Mouse (Mus musculus) neural tube, embryonic 11.5 days (tissue): ENCODE results near the gene 1110059E24Rik. TPM values are rescaled to one million over a fixed set of nuclear protein-coding genes. Genes with fewer than 3 reads are reported as not detected.

Source experiments
- ATAC-seq: fragments of 200-750 bp; cut with Nextera tagmentation; 2 replicates; pipeline ENCODE4 v1.8.0; 2017; ENCODE audit warnings: moderate number of reproducible peaks, mild to moderate bottlenecking, moderate TSS enrichment, moderate library complexity; ENCODE audit not compliant: insufficient read depth, low FRiP score, low TSS enrichment
- DNase-seq: peaks from one replicate; pipeline ENCODE4 v3.0.0-alpha.2; 2015; ENCODE audit warnings: low spot score
- H3K27ac ChIP-seq: fragments of 300-500 bp; sonication (generic); 2 replicates; pipeline ENCODE4 v1.5.1; 2014; ENCODE audit warnings: low read depth, mild to moderate bottlenecking, low read length
- H3K27me3 ChIP-seq: fragments of 300-500 bp; sonication (generic); 2 replicates; pipeline ENCODE4 v1.6.1; 2014; ENCODE audit warnings: mild to moderate bottlenecking, low read length, mixed read lengths; ENCODE audit not compliant: control insufficient read depth, insufficient read depth
- H3K36me3 ChIP-seq: fragments of 300-500 bp; sonication (generic); 2 replicates; pipeline ENCODE4 v1.6.1; 2014; ENCODE audit warnings: mild to moderate bottlenecking, low read length, moderate library complexity, mixed read lengths; ENCODE audit not compliant: control insufficient read depth, insufficient read depth
- H3K4me1 ChIP-seq: fragments of 300-500 bp; sonication (generic); 2 replicates; pipeline ENCODE4 v1.6.1; 2014; ENCODE audit warnings: low read length, mixed read lengths; ENCODE audit not compliant: control insufficient read depth, insufficient read depth
- H3K4me2 ChIP-seq: fragments of 300-500 bp; sonication (generic); 2 replicates; pipeline ENCODE4 v1.6.1; 2014; ENCODE audit warnings: low read depth, mild to moderate bottlenecking, moderate library complexity
- H3K4me3 ChIP-seq: fragments of 300-500 bp; sonication (generic); 2 replicates; pipeline ENCODE4 v1.5.1; 2014; ENCODE audit warnings: low read depth, low read length
- H3K9ac ChIP-seq: fragments of 300-500 bp; sonication (generic); 2 replicates; pipeline ENCODE4 v1.6.1; 2014; ENCODE audit warnings: mild to moderate bottlenecking, low read length
- H3K9me3 ChIP-seq: fragments of 300-500 bp; sonication (generic); 2 replicates; pipeline ENCODE4 v1.6.1; 2016; ENCODE audit warnings: low read length; ENCODE audit not compliant: control insufficient read depth
- WGBS: fragments of 180-500 bp; shearing (Covaris S2); extraction: QIAGEN DNeasy Blood & Tissue Kit; methylation state at CpG from one replicate; pipeline ENCODE4 v1.1.7; 2014; 5-methylcytosine and 5-hydroxymethylcytosine counted together
- polyA plus RNA-seq: library from polyadenylated mRNA; unstranded; fragments of >200 nt; fragmentation: Nextera tagmentation; extraction: Ambion mirVana; gene quantifications from 2 replicates; pipeline ENCODE4 v1.2.1, GENCODE M21; 2014

Gene 1110059E24Rik
- 68.2 and 73.4 TPM in 2 replicates for polyA plus RNA-seq

DNA sequence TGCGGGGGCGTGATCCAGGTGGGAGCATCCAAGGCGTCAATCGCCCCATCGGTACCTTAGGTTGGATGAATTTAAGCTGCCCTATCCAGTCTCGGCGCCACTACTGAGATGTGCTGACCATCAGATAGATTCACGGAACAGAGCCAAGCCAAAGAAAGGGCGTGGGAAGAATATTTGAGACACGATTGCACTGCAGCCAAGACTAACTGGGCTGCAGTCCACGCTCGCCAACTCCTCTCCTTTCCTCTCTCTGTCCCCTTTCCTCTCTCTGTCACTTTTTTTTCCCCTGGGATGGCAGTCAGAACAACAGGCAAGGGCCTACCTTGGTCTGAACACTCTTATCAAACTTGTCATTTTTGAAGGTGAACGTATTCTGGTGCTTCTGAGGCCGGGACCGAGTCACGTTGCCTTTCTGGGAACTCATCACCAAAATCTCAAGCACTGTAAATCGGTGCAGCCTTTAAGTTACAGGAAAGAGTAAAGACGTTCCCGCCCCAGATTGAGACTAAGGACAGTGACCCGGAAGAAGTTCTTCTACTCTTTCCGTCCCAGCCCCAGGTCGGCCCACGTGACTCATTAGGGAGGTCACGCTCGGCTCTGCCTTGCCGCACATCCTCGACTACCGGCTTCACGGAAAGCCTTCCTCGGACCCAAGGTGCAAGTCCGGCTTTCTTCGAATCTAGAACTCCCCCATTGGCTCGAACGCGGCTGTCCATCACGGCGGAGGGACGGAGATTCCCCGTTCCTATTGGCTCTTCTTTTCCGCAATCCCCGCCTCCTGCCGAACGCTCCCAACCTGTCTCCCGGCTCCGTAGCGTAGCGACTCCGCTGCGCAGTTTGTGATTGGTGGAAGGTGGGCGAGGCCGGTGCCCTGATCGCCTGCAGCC, at the start of gene 1110059E24Rik:
1110059E24Rik (minus strand) TSS at position 692 of the 887 bp plus-strand sequence.
- peak within 1 kb of the TSS; percentile 73 for H3K4me2 ChIP-seq
- ATAC-seq (peak; percentile 99), DNase-seq (peak; percentile 97)
- no peaks in the 10 kb centered on the region for H3K36me3 ChIP-seq
- 6% methylated on average over 52 of the region's 52 CpGs for WGBS
- peaks cover 12% of the 10 kb centered on the region; the same call in 1 of the 2 replicates for H3K4me1 ChIP-seq
- H3K9ac ChIP-seq, result peak within 1 kb of the TSS; percentile 95
- H3K4me3 ChIP-seq, result peak within 1 kb of the TSS; percentile 92
- no peaks in the 10 kb centered on the region for H3K9me3 ChIP-seq
- H3K27ac ChIP-seq, result peak within 1 kb of the TSS; percentile 99
- H3K27me3 ChIP-seq, result no peaks in the 10 kb centered on the region

GRCm38 (mm10) chr19:21680986-21681385, 28.2 kb upstream of the 1110059E24Rik start:
- Histone ChIP-seq H3K9me3 (no peaks in the 10 kb centered on the region), H3K27me3 (no peaks in the 10 kb centered on the region), H3K9ac (no peak overlapping the region), H3K4me1 (no peaks in the 10 kb centered on the region), H3K27ac (no peak overlapping the region), H3K36me3 (peaks cover 2% of the 10 kb centered on the region; the same call in 1 of the 2 replicates), H3K4me3 (no peak overlapping the region), H3K4me2 (no peak overlapping the region)
- DNase-seq (no peak), ATAC-seq (no peak)
- 96% methylated on average over 10 of the region's 10 CpGs for WGBS

DNA sequence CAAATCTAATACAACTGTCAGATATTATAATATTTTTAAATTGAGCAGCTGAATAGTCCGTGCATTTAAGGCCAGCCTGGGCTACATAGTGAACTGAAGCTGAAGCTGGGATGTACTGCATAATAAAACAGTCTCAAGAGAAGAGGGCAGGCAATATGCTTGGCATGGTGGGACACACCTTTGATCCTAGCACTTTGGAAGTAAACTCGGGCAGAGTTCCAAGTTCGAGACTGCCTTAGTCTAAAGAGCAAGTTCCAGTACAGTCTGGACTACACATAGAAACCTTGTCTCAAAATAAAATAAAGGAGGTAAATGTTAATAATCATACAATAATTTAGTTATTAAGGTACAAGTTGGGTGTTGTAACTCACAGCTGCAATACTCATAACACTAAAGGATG, 27.3 kb upstream of the 1110059E24Rik start:
- ATAC-seq, result no peak
- no peak overlapping the region for H3K4me3 ChIP-seq
- no peak overlapping the region for H3K27ac ChIP-seq
- DNase-seq, result no peak
- no peaks in the 10 kb centered on the region for H3K4me1 ChIP-seq
- H3K9ac ChIP-seq, result no peak overlapping the region
- peaks cover 2% of the 10 kb centered on the region; the same call in 1 of the 2 replicates for H3K36me3 ChIP-seq
- 98% methylated on average over 3 of the region's 3 CpGs for WGBS
- H3K9me3 ChIP-seq, result no peaks in the 10 kb centered on the region
- no peaks in the 10 kb centered on the region for H3K27me3 ChIP-seq
- no peak overlapping the region for H3K4me2 ChIP-seq

- no peak overlapping the region for H3K9ac ChIP-seq
- H3K4me1 ChIP-seq, result no peaks in the 10 kb centered on the region
- no peaks in the 10 kb centered on the region for H3K9me3 ChIP-seq
- no peak overlapping the region for H3K4me3 ChIP-seq
- H3K27ac ChIP-seq, result no peak overlapping the region
- no peaks in the 10 kb centered on the region for H3K36me3 ChIP-seq
- H3K27me3 ChIP-seq, result no peaks in the 10 kb centered on the region
- H3K4me2 ChIP-seq, result no peak overlapping the region
- no peak for ATAC-seq
- DNase-seq, result no peak
- WGBS, result 95% methylated on average over 17 of the region's 17 CpGs
Observed at GRCm38 (mm10) chr19:21674354-21675096, 21.7 kb upstream of the 1110059E24Rik start.

GRCm38 (mm10) chr19:21669650-21670049, 16.9 kb upstream of the 1110059E24Rik start:
- Histone ChIP-seq H3K27me3 (no peaks in the 10 kb centered on the region), H3K36me3 (no peaks in the 10 kb centered on the region), H3K4me2 (no peak overlapping the region), H3K9me3 (no peaks in the 10 kb centered on the region), H3K9ac (no peak overlapping the region), H3K27ac (no peak overlapping the region), H3K4me3 (no peak overlapping the region), H3K4me1 (no peaks in the 10 kb centered on the region)
- ATAC-seq, result no peak
- no peak for DNase-seq
- WGBS, result 91% methylated on average over 4 of the region's 4 CpGs

DNA sequence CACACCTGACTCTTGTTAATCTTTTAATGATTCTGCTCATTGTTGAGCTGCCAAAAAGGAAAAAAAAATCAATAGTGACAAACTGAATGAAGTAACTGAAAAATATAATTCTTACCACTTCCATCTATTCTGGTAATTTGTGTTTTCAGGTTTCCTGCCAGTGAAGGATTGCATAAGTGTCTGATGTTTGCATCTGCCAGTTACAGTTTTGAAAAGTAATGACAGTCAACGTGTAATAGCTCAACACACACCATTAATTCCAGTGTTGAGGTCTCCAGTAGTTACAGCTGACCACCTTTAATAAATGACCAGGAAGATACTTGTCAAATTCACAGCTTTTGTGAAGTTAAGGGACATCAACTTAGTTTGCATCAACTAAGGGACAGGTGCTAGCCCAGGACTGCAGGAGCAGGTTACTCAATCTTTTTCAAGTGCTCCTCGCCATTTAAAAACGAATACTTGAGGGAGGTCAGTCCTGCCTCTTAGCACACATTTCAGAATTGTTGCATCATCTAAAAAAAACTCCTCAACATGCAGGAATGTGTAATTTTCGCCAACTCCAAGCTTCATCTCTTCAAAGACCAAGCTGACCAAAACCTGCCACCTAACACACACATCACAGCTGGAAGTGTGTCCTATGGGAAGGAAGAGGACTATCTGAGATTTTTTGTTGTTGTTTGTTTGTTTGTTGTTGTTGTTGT, 11.1 kb upstream of the 1110059E24Rik start:
- Histone ChIP-seq H3K27ac (no peak overlapping the region), H3K4me1 (no peaks in the 10 kb centered on the region), H3K4me3 (no peak overlapping the region), H3K4me2 (no peak overlapping the region), H3K9me3 (no peaks in the 10 kb centered on the region), H3K36me3 (no peaks in the 10 kb centered on the region), H3K27me3 (no peaks in the 10 kb centered on the region), H3K9ac (no peak overlapping the region)
- no peak for ATAC-seq
- 90% methylated on average over 4 of the region's 4 CpGs for WGBS
- no peak for DNase-seq

- DNase-seq, result no peak
- Histone ChIP-seq H3K27me3 (no peaks in the 10 kb centered on the region), H3K4me3 (no peak overlapping the region), H3K9ac (no peak overlapping the region), H3K36me3 (no peaks in the 10 kb centered on the region), H3K4me2 (no peak overlapping the region), H3K4me1 (no peaks in the 10 kb centered on the region), H3K27ac (no peak overlapping the region), H3K9me3 (no peaks in the 10 kb centered on the region)
- no peak for ATAC-seq
- WGBS, result 91% methylated on average over 1 of the region's 1 CpGs
Observed at GRCm38 (mm10) chr19:21660734-21661133, 8.0 kb upstream of the 1110059E24Rik start.

DNA sequence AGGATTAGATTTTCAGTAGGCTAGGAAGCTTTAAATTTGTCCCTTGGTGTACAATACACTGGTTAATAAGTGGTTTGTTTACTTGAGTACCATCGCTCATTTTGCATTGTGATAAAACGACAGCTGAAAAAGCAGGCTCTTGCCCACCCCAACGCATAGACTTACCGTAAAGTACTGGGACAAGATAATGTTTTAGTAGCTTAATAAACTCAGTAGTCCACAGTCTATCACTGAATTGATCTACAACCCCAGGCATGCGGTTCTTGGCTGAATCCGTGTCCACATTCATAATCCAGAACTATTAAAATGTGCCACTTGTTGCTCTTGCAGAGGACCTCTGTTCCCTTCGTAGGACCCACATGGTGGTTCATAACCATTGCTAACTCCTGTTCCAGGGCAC, 2.0 kb upstream of the 1110059E24Rik start:
- Histone ChIP-seq H3K4me3 (peak overlapping the region; percentile 92), H3K4me2 (peak overlapping the region; percentile 65), H3K9me3 (no peaks in the 10 kb centered on the region), H3K4me1 (peaks cover 12% of the 10 kb centered on the region; the same call in 1 of the 2 replicates), H3K36me3 (no peaks in the 10 kb centered on the region), H3K27ac (no peak overlapping the region), H3K9ac (no peak overlapping the region), H3K27me3 (no peaks in the 10 kb centered on the region)
- WGBS, result 81% methylated on average over 7 of the region's 7 CpGs
- no peak for ATAC-seq
- no peak for DNase-seq
